Mouse (Mus musculus) brain, adult 10 weeks (tissue): Measurements from ENCODE around the gene Cyp4a14. TPM values are rescaled to one million over a fixed set of nuclear protein-coding genes. Genes with fewer than 3 reads are reported as not detected.

Experiments used
- polyA plus RNA-seq: library from polyadenylated mRNA; stranded (reverse); fragments of 350-450 nt; fragmentation: Illumina TruSeq; extraction: RNeasy Lipid Tissue Mini Kit (QIAGEN cat#74804); gene quantifications from one replicate; pipeline ENCODE4 v1.2.3, GENCODE M21; 2015; ENCODE audit warnings: low read depth, low replicate concordance

The Cyp4a14 gene
- 0.18 TPM for polyA plus RNA-seq

DNA sequence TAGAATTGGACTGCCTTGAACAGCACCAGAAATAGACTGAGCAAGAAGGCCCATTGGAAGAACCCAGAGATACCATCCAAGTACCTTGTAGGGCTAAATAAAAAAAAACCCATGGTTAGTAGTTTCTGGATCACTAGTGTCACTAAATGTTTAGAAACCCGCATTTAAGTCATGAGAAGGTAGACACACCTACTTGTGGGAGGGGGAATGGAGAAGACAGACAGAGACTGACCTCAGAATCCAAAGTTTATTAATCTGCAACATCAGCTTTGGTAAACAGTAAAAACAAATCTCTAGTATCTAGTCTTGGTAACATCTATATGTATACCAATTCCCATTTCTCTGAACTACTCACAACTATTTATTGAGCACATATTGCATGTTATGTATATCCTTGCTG, at the start of gene Cyp4a14:
Gene Cyp4a14 (minus strand): TSS at position 142 of the 400 bp plus-strand sequence.

DNA sequence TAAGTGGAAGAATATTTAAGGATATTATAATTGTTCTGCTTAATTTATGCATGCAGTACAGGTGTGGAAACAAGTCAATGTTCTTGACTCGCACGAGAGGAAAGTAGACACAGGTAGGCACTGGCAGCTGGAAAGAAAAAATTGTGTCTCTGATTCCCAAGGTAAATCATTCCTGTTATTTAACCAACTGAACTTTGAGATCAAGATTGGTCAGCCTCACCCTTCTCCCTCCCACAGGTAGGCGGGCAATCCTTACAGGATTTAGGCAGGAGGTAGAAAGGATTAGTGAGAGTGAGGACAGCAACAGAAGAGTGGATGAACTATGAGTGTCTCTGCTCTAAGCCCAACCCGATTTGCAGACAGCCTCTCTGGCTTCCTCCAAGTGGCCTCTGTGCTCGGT, 22.1 kb upstream of the Cyp4a14 start, which contains the start of gene Cyp4a10:
Gene Cyp4a10 (plus strand): TSS at position 265 of the 400 bp plus-strand sequence.

GRCm38 (mm10) chr4:115452304-115452703, 43.6 kb downstream of the Cyp4a14 start, which contains the start of gene Cyp4a30b:
Gene Cyp4a30b (plus strand): TSS chr4:115452604.

Other genes starting within 250 kb of the Cyp4a14 start
- gene Cyp4a12a, start 197.1 kb downstream of the Cyp4a14 start, polyA plus RNA-seq = not detected
- gene Cyp4a12b, start 84.5 kb downstream of the Cyp4a14 start, polyA plus RNA-seq = not detected
- gene Cyp4a30b, start 43.5 kb downstream of the Cyp4a14 start, polyA plus RNA-seq = not detected
- gene Cyp4a10, start 22.1 kb upstream of the Cyp4a14 start, polyA plus RNA-seq = not detected
- gene Cyp4a31, start 67.5 kb upstream of the Cyp4a14 start, polyA plus RNA-seq = not detected
- gene Cyp4a32, start 104.8 kb upstream of the Cyp4a14 start, polyA plus RNA-seq = not detected
- 1.0 TPM for gene Cyp4b1, start 151.6 kb upstream of the Cyp4a14 start, polyA plus RNA-seq
- gene Efcab14, start 241.6 kb upstream of the Cyp4a14 start, polyA plus RNA-seq = 40.5 TPM